Mouse (Mus musculus) MEL (cell line): Measurements from ENCODE around the gene Bicd2.

Source experiments
- CTCF ChIP-seq, 3 experiments: IDR thresholded peaks in 2 of 3; conservative IDR thresholded peaks in 1 of 3; 2 replicates each; pipeline ENCODE4 v1.5.1; 2011 to 2012; ENCODE audit warnings: low read length in 3 of 3, low read depth in 2 of 3, mild to moderate bottlenecking in 2 of 3, improper control_type of control experiment in 1 of 3, inconsistent platforms in 1 of 3, mixed read lengths in 1 of 3, moderate library complexity in 1 of 3; ENCODE audit not compliant: control insufficient read depth in 1 of 3, insufficient read depth in 1 of 3, poor library complexity in 1 of 3, severe bottlenecking in 1 of 3
- GATA1 ChIP-seq: IDR thresholded peaks from 2 replicates; pipeline ENCODE4 v1.6.1; 2011; ENCODE audit warnings: low read depth, low read length, improper control_type of control experiment
- POLR2A ChIP-seq, 2 experiments: IDR thresholded peaks; 2 replicates each; pipeline ENCODE4 v1.6.1; 2011 to 2012; ENCODE audit warnings: low read length in 2 of 2, mild to moderate bottlenecking in 2 of 2, control low read depth in 1 of 2, improper control_type of control experiment in 1 of 2, low read depth in 1 of 2, moderate library complexity in 1 of 2; ENCODE audit not compliant: control insufficient read depth in 1 of 2, insufficient read depth in 1 of 2, poor library complexity in 1 of 2
- POLR2AphosphoS2 ChIP-seq: IDR thresholded peaks from 2 replicates; pipeline ENCODE4 v1.6.1; 2011; ENCODE audit warnings: low read length, improper control_type of control experiment
- SIN3A ChIP-seq: IDR thresholded peaks from 2 replicates; pipeline ENCODE4 v1.6.1; 2012; ENCODE audit warnings: low read length, improper control_type of control experiment, inconsistent platforms

GRCm38 (mm10) chr13:49362804-49363203 lies 21.4 kb downstream of the Bicd2 start:
- TF ChIP-seq CTCF (IDR thresholded peaks at IDR 0.05 in 2 of 3, conservative IDR thresholded peaks at IDR 0.05 in 1 of 3; ENCODE audit: control insufficient read depth in 1 of 3, insufficient read depth in 1 of 3, low read depth in 2 of 3, low read length in 3 of 3, poor library complexity in 1 of 3, severe bottlenecking in 1 of 3) (no peak), SIN3A (no peak), POLR2AphosphoS2 (no peak), GATA1 (no peak), POLR2A (IDR thresholded peaks at IDR 0.05; ENCODE audit: control insufficient read depth in 1 of 2, insufficient read depth in 1 of 2, low read depth in 1 of 2, low read length in 2 of 2, poor library complexity in 1 of 2) (no peak)
